Comparison of ENCODE assay signal across 19 mouse cellular contexts in the genomic region with DNA sequence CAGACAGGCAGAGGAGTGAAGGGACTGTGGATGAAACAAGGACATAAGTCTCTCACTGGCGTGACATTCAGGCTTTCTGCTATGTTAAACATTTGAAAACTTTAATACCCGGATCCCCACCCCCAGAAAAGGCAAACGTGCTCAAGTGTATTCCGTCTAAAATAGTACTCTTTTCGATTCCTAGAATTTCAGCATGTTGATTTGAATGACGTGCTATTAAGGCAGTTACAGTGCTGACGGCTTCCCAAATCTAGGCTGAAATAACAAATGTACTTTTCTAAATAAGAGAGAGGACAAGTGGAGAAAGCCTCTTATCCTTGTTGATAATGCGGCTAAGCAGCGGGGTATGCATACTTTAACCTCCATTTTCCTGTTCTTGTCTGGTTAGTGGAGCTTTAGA.
A peak's percentile ranks its signal among the peaks of the same experiment; 100 is the strongest.
DNase-seq lines count a peak whose midpoint lies in the region; ATAC-seq and TF ChIP-seq lines count a peak whose summit lies in the region.
"Had no signal": no experiment of that assay in that cellular context is flagged by ENCODE, and none has a peak within 500 bp of the region (broad histone marks: within the 10 kb centered on the region; RNA-seq: fewer than 3 reads in every experiment).

No protein-coding gene starts in this region.

- H3K4me3 ChIP-seq in lung, postnatal 0 days (ENCODE audit: low read depth, low read length) = no peak overlapping the region

- DNase-seq in heart, adult 11 months = peak; percentile 29
- no peak for DNase-seq in heart, postnatal 14 days
- DNase-seq in lung, postnatal 0 days (ENCODE audit: low spot score) = no peak
- no peak for DNase-seq in lung, adult 18-20 months
- DNase-seq: adrenal gland, adult 2 months; adrenal gland, adult 8-10 months; adrenal gland, postnatal 10 days; adrenal gland, postnatal 14 days; adrenal gland, postnatal 25 days; adrenal gland, postnatal 36 days; B cell, adult 2 months; cerebellum, adult 11 months; cerebellum, adult 11-12 months; cerebellum, adult 18-20 months had no signal

- intact Hi-C loops in heart, postnatal 14 days (cut with DNase I) = no loop called here

- H3K4me2 ChIP-seq in lung, postnatal 0 days (replicated peaks; ENCODE audit: low read depth, low read length) = no peak overlapping the region

- WGBS in lung, postnatal 0 days = 63% methylated on average over 9 of the region's 9 CpGs

- peaks cover 11% of the 10 kb centered on the region; the same call in 1 of the 2 replicates for H3K36me3 ChIP-seq in lung, postnatal 0 days (ENCODE audit: insufficient read depth, low read length)

- peak overlapping the region; percentile 44; the same call in 1 of the 2 replicates for H3K27ac ChIP-seq in lung, postnatal 0 days (ENCODE audit: low read length)

- no peak overlapping the region for H3K9ac ChIP-seq in lung, postnatal 0 days (replicated peaks; ENCODE audit: low read depth)

- ATAC-seq in lung, postnatal 0 days = peak; percentile 57
- ATAC-seq: activated CD4-positive, CD25-positive, alpha-beta regulatory T cell, adult 4 months; CD4-positive, CD25-positive, alpha-beta regulatory T cell, adult 4 months; Patski had no signal

- peak; percentile 50 for TF ChIP-seq EP300 in lung, postnatal 0 days (IDR thresholded peaks at IDR 0.05)

- no peak for TF ChIP-seq CTCF in lung, postnatal 0 days (IDR thresholded peaks at IDR 0.05)

- H3K27me3 ChIP-seq in lung, postnatal 0 days (replicated peaks; ENCODE audit: insufficient read depth, low read length) = no peaks in the 10 kb centered on the region
- H3K27me3 ChIP-seq: CH12.LX, Patski had no signal

- no peaks in the 10 kb centered on the region for H3K4me1 ChIP-seq in lung, postnatal 0 days (ENCODE audit: insufficient read depth, low read depth, low read length)

- H3K9me3 ChIP-seq in lung, postnatal 0 days (ENCODE audit: low read length) = no peaks in the 10 kb centered on the region
- H3K9me3 ChIP-seq: G1E had no signal
